ENCODE assay signal across 11 mouse cellular contexts in the genomic region with DNA sequence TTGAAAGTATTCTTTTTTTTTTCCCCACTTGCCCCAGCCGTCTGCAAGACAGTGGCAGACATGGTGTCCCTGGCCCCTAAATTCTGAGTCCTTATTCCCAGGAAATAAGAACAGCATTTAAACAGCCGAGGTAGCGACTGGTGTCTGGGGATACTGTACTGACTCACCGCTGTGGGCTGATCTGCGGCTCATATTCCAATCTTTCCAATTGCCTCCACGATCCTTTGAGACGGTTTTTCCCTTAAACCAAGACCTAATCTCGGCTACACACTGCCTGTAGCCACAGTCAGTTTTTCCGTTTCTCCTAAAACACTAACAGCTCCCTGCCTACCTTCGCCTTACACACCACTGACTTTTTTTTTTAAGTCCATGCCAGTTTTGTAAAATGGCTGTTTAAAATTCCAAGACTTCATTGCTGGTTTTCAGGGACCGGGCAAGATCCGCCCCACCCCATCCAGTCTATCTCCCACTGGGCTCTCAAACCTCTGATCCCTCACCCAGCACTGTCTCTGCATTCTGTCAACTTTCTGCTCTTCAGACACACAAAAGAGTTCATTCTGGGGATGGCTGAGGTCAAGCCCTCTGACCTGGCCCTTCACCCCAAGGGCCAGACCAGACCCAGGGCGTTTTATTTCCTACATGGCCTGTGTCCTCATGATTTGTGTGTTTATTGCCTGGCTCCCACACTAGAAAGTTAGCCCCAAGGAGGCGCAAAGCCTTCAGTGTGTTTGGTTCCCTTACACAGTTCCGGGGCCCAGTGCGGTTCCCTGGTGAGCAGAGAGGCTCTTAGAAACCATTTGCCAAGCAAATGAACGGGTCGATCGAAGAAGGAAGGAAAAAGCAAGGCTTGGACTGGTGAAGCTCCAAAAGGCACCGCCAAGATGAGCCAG. TPM values are rescaled to one million over a fixed set of nuclear protein-coding genes. Genes with fewer than 3 reads are reported as not detected.
A peak's percentile ranks its signal among the peaks of the same experiment; 100 is the strongest.
DNase-seq lines count a peak whose midpoint lies in the region; ATAC-seq and TF ChIP-seq lines count a peak whose summit lies in the region.
"Had no signal": no experiment of that assay in that cellular context is flagged by ENCODE, and none has a peak within 500 bp of the region (broad histone marks: within the 10 kb centered on the region; RNA-seq: fewer than 3 reads in every experiment).

No protein-coding gene starts in this region.

- no peak for TF ChIP-seq EP300 in heart, postnatal 0 days (IDR thresholded peaks at IDR 0.05; ENCODE audit: low read depth)

- no peak overlapping the region for H3K27ac ChIP-seq in heart, postnatal 0 days (ENCODE audit: low read depth)
- H3K27ac ChIP-seq in hindbrain, embryonic 11.5 days (ENCODE audit: low read depth, low read length), result no peak overlapping the region
- peak overlapping the region; percentile 24; the same call in 1 of the 2 replicates for H3K27ac ChIP-seq in midbrain, embryonic 16.5 days (ENCODE audit: low read length)

- peaks cover 19% of the 10 kb centered on the region for H3K36me3 ChIP-seq in heart, postnatal 0 days (replicated peaks; ENCODE audit: control insufficient read depth, insufficient read depth, low read length)
- 0 out of 2 replicates have a peak, but pooled peaks cover 3% of the 10 kb centered on the region for H3K36me3 ChIP-seq in hindbrain, embryonic 11.5 days (ENCODE audit: control insufficient read depth, insufficient read depth, low read length)
- 0 out of 2 replicates have a peak, but pooled peaks cover 2% of the 10 kb centered on the region for H3K36me3 ChIP-seq in midbrain, embryonic 16.5 days (ENCODE audit: control insufficient read depth, insufficient read depth, low read length)

- no peak for DNase-seq in heart, postnatal 0 days (ENCODE audit: low spot score)
- no peak for DNase-seq in heart, adult 11 months
- peak; percentile 46 for DNase-seq in adipocyte (ENCODE audit: low spot score)
- peak; percentile 37 for DNase-seq in hindbrain, embryonic 11.5 days (ENCODE audit: low spot score)
- no peak for DNase-seq in T-cell, adult 2 months (ENCODE audit: low spot score)
- no peak for DNase-seq in testis, postnatal 14 days (ENCODE audit: low spot score)
- no peak for DNase-seq in ovary, postnatal 14 days (ENCODE audit: low spot score)
- DNase-seq: lung, adult 18-20 months; thymus, adult 18-20 months had no signal

- peak overlapping the region; percentile 14; the same call in 1 of the 2 replicates for H3K4me2 ChIP-seq in heart, postnatal 0 days (ENCODE audit: low read depth, low read length)
- H3K4me2 ChIP-seq in hindbrain, embryonic 11.5 days (replicated peaks; ENCODE audit: low read depth, low read length), result peak overlapping the region; percentile 95
- peak overlapping the region; percentile 98 for H3K4me2 ChIP-seq in midbrain, embryonic 16.5 days (ENCODE audit: low read length)

- H3K9me3 ChIP-seq in heart, postnatal 0 days (replicated peaks; ENCODE audit: control insufficient read depth, low read length), result no peaks in the 10 kb centered on the region
- H3K9me3 ChIP-seq in hindbrain, embryonic 11.5 days (ENCODE audit: control insufficient read depth, low read length), result no peaks in the 10 kb centered on the region
- H3K9me3 ChIP-seq in midbrain, embryonic 16.5 days (replicated peaks; ENCODE audit: control insufficient read depth, low read length, poor library complexity, severe bottlenecking), result no peaks in the 10 kb centered on the region

- 0 out of 2 replicates have a peak overlapping the region, but pooled peaks have one; percentile 35 for H3K9ac ChIP-seq in heart, postnatal 0 days (replicated peaks; ENCODE audit: low read depth, low read length)
- peak overlapping the region; percentile 100 for H3K9ac ChIP-seq in hindbrain, embryonic 11.5 days (ENCODE audit: low read depth, low read length)
- peak overlapping the region; percentile 100 for H3K9ac ChIP-seq in midbrain, embryonic 16.5 days (ENCODE audit: low read depth, low read length)

- peaks cover 31% of the 10 kb centered on the region for H3K4me1 ChIP-seq in heart, postnatal 0 days (ENCODE audit: control insufficient read depth, insufficient read depth)
- peaks cover 16% of the 10 kb centered on the region for H3K4me1 ChIP-seq in hindbrain, embryonic 11.5 days (replicated peaks; ENCODE audit: control insufficient read depth, insufficient read depth, low read length)
- peaks cover 44% of the 10 kb centered on the region for H3K4me1 ChIP-seq in midbrain, embryonic 16.5 days (ENCODE audit: control insufficient read depth, insufficient read depth, low read length)

- no peak for TF ChIP-seq CTCF in heart, postnatal 0 days (IDR thresholded peaks at IDR 0.05; ENCODE audit: low read depth)

- no peak for ATAC-seq in heart, postnatal 0 days (ENCODE audit: insufficient read depth, low read depth)
- no peak for ATAC-seq in hindbrain, embryonic 11.5 days (ENCODE audit: low FRiP score)
- ATAC-seq in midbrain, embryonic 16.5 days, result no peak

- no peak overlapping the region for H3K4me3 ChIP-seq in heart, postnatal 0 days (ENCODE audit: low read depth, low read length)
- peak overlapping the region; percentile 99 for H3K4me3 ChIP-seq in hindbrain, embryonic 11.5 days (ENCODE audit: low read depth, low read length)
- peak overlapping the region; percentile 87 for H3K4me3 ChIP-seq in midbrain, embryonic 16.5 days (ENCODE audit: low read depth, low read length)
- H3K4me3 ChIP-seq: erythroblast, embryonic 14.5 days had no signal

- 47% methylated on average over 20 of the region's 20 CpGs for WGBS in heart, postnatal 0 days
- 14% methylated on average over 20 of the region's 20 CpGs for WGBS in hindbrain, embryonic 11.5 days
- WGBS in midbrain, embryonic 16.5 days, result 12% methylated on average over 20 of the region's 20 CpGs

- no peaks in the 10 kb centered on the region for H3K27me3 ChIP-seq in heart, postnatal 0 days (ENCODE audit: control insufficient read depth, insufficient read depth, low read length)
- H3K27me3 ChIP-seq in hindbrain, embryonic 11.5 days (ENCODE audit: control insufficient read depth, insufficient read depth, low read length), result no peaks in the 10 kb centered on the region
- H3K27me3 ChIP-seq in midbrain, embryonic 16.5 days (ENCODE audit: control insufficient read depth, insufficient read depth, low read depth, low read length), result no peaks in the 10 kb centered on the region

RNA-seq across cellular contexts. Expression of gene Tnrc18, which starts 6.5 kb away (rescaled TPM):
- total RNA-seq in heart, postnatal 0 days (2014; rRNA removed; ENCODE audit: low replicate concordance), result 69.3 and 79.0 TPM in 2 replicates
- 10.4 TPM in 2 replicates for polyA plus RNA-seq in heart, postnatal 0 days (2015; fragmentation: Nextera tagmentation; extraction: Ambion mirVana)
- polyA plus RNA-seq in hindbrain, embryonic 11.5 days (2014; fragmentation: Nextera tagmentation; extraction: Ambion mirVana), result 30.7 and 44.0 TPM in 2 replicates
- 23.3 and 27.7 TPM in 2 replicates for polyA plus RNA-seq in midbrain, embryonic 16.5 days (2015; fragmentation: Nextera tagmentation; extraction: Ambion mirVana)

Comparison
In these comparisons a context has a peak if more than half of its experiments do, and no peak if none do; other contexts are left out.
1. DNase-seq: peak in adipocyte (single experiment) and hindbrain, embryonic 11.5 days (single experiment); none in heart, postnatal 0 days (single experiment), heart, adult 11 months (single experiment), T-cell, adult 2 months (single experiment), testis, postnatal 14 days (single experiment) and ovary, postnatal 14 days (single experiment).
2. H3K4me2 ChIP-seq: peak in every context shown above with its lines; median percentile 98 in midbrain, embryonic 16.5 days; 95 in hindbrain, embryonic 11.5 days; 14 in heart, postnatal 0 days.
3. H3K9ac ChIP-seq: peak in every context shown above with its lines; median percentile 100 in hindbrain, embryonic 11.5 days; 100 in midbrain, embryonic 16.5 days; 35 in heart, postnatal 0 days.